ENCODE assay signal across 21 mouse cellular contexts in genomic region chr15:83499211-83499755, GRCm38 (mm10). TPM values are rescaled to one million over a fixed set of nuclear protein-coding genes. Genes with fewer than 3 reads are reported as not detected.
DNase-seq lines count a peak whose midpoint lies in the region; ATAC-seq and TF ChIP-seq lines count a peak whose summit lies in the region.
"Had no signal": no experiment of that assay in that cellular context is flagged by ENCODE, and none has a peak within 500 bp of the region (broad histone marks: within the 10 kb centered on the region; RNA-seq: fewer than 3 reads in every experiment).

No protein-coding gene starts in this region.

- no peak for TF ChIP-seq CTCF in lung, postnatal 0 days (IDR thresholded peaks at IDR 0.05)
- TF ChIP-seq CTCF in MEL (IDR thresholded peaks at IDR 0.05 in 2 of 3, conservative IDR thresholded peaks at IDR 0.05 in 1 of 3; ENCODE audit: control insufficient read depth in 1 of 3, insufficient read depth in 1 of 3, low read depth in 2 of 3, low read length in 3 of 3, poor library complexity in 1 of 3, severe bottlenecking in 1 of 3) = no peak
- no peak for TF ChIP-seq CTCF in stomach, postnatal 0 days (IDR thresholded peaks at IDR 0.05; ENCODE audit: low read depth)

- 74% methylated on average over 10 of the region's 10 CpGs for WGBS in lung, postnatal 0 days
- 76% methylated on average over 10 of the region's 10 CpGs for WGBS in stomach, postnatal 0 days
- 94% methylated on average over 10 of the region's 10 CpGs for WGBS in hindbrain, embryonic 12.5 days

- no peak for TF ChIP-seq POLR2A in MEL (IDR thresholded peaks at IDR 0.05; ENCODE audit: control insufficient read depth in 1 of 2, insufficient read depth in 1 of 2, low read depth in 1 of 2, low read length in 2 of 2, poor library complexity in 1 of 2)

- no peak overlapping the region for H3K27ac ChIP-seq in lung, postnatal 0 days (ENCODE audit: low read length)
- H3K27ac ChIP-seq in MEL (ENCODE audit: control insufficient read depth, low read depth, low read length) = no peak overlapping the region
- no peak overlapping the region for H3K27ac ChIP-seq in stomach, postnatal 0 days (replicated peaks)
- H3K27ac ChIP-seq in hindbrain, embryonic 12.5 days = no peak overlapping the region
- H3K27ac ChIP-seq: embryonic facial prominence, embryonic 15.5 days; forebrain, embryonic 10.5 days; gastrocnemius, adult 2 months; hindbrain, embryonic 10.5 days; hindbrain, embryonic 15.5 days had no signal

- no peak overlapping the region for H3K4me2 ChIP-seq in lung, postnatal 0 days (replicated peaks; ENCODE audit: low read depth, low read length)
- H3K4me2 ChIP-seq in stomach, postnatal 0 days (replicated peaks; ENCODE audit: low read depth) = no peak overlapping the region
- no peak overlapping the region for H3K4me2 ChIP-seq in hindbrain, embryonic 12.5 days (replicated peaks)
- H3K4me2 ChIP-seq: embryonic facial prominence, embryonic 15.5 days; heart, embryonic 12.5 days; hindbrain, embryonic 15.5 days had no signal

- H3K79me2 ChIP-seq in MEL (ENCODE audit: control insufficient read depth, insufficient read depth, low read length, poor library complexity) = no peaks in the 10 kb centered on the region

- DNase-seq in lung, postnatal 0 days (ENCODE audit: low spot score) = peak; percentile 57
- DNase-seq in lung, postnatal 14 days = no peak
- DNase-seq in 3T3-L1 (ENCODE audit: low read depth, low spot score) (peak; percentile 52), MEL (ENCODE audit: low read depth, low spot score) (peak; percentile 54)
- no peak for DNase-seq in stomach, postnatal 0 days (ENCODE audit: low spot score)
- no peak for DNase-seq in cerebellum, postnatal 4 days (ENCODE audit: low spot score in 2 of 2)
- DNase-seq: adrenal gland, postnatal 14 days; cerebellum, adult 11-12 months; cerebellum, adult 9-10 months; gastrocnemius, adult 2 months; gastrocnemius, postnatal 25 days had no signal

- no peak overlapping the region for H3K9ac ChIP-seq in lung, postnatal 0 days (replicated peaks; ENCODE audit: low read depth)
- H3K9ac ChIP-seq in MEL (ENCODE audit: control insufficient read depth, low read depth, low read length, poor library complexity, severe bottlenecking) = no peak overlapping the region
- no peak overlapping the region for H3K9ac ChIP-seq in stomach, postnatal 0 days (ENCODE audit: low read length)
- no peak overlapping the region for H3K9ac ChIP-seq in hindbrain, embryonic 12.5 days
- H3K9ac ChIP-seq: embryonic facial prominence, embryonic 15.5 days; heart, embryonic 12.5 days; hindbrain, embryonic 15.5 days had no signal

- no peaks in the 10 kb centered on the region for H3K27me3 ChIP-seq in lung, postnatal 0 days (replicated peaks; ENCODE audit: insufficient read depth, low read length)
- no peaks in the 10 kb centered on the region for H3K27me3 ChIP-seq in MEL (ENCODE audit: control insufficient read depth in 1 of 2, insufficient read depth in 2 of 2, low read length in 2 of 2)
- no peaks in the 10 kb centered on the region for H3K27me3 ChIP-seq in stomach, postnatal 0 days (ENCODE audit: control insufficient read depth, insufficient read depth, low read length)
- H3K27me3 ChIP-seq in hindbrain, embryonic 12.5 days = no peaks in the 10 kb centered on the region
- H3K27me3 ChIP-seq: CH12.LX; embryonic facial prominence, embryonic 15.5 days; heart, embryonic 12.5 days; hindbrain, embryonic 15.5 days had no signal

- no peak for TF ChIP-seq EP300 in lung, postnatal 0 days (IDR thresholded peaks at IDR 0.05)
- TF ChIP-seq EP300 in MEL (IDR thresholded peaks at IDR 0.05; ENCODE audit: low read depth in 1 of 2, low read length in 2 of 2) = no peak
- TF ChIP-seq EP300 in stomach, postnatal 0 days (optimal IDR thresholded peaks at IDR 0.05) = no peak

- no peaks in the 10 kb centered on the region for H3K4me1 ChIP-seq in lung, postnatal 0 days (ENCODE audit: insufficient read depth, low read depth, low read length)
- H3K4me1 ChIP-seq in MEL (ENCODE audit: control insufficient read depth in 1 of 2, insufficient read depth in 2 of 2, low read length in 2 of 2) = peaks cover 8 to 18% of the 10 kb centered on the region in 2 experiments
- no peaks in the 10 kb centered on the region for H3K4me1 ChIP-seq in stomach, postnatal 0 days (replicated peaks; ENCODE audit: control insufficient read depth, insufficient read depth)
- no peaks in the 10 kb centered on the region for H3K4me1 ChIP-seq in hindbrain, embryonic 12.5 days
- H3K4me1 ChIP-seq: embryonic facial prominence, embryonic 15.5 days; forebrain, embryonic 10.5 days; heart, embryonic 12.5 days; hindbrain, embryonic 10.5 days; hindbrain, embryonic 15.5 days had no signal

- ATAC-seq in lung, postnatal 0 days = peak; percentile 70
- peak; percentile 81 for ATAC-seq in stomach, postnatal 0 days (ENCODE audit: low FRiP score, low TSS enrichment)
- no peak for ATAC-seq in hindbrain, embryonic 12.5 days (ENCODE audit: low FRiP score)
- ATAC-seq: forebrain, embryonic 14.5 days had no signal

- no peak for TF ChIP-seq RAD21 in MEL (IDR thresholded peaks at IDR 0.05; ENCODE audit: low read depth, low read length)

- no peak overlapping the region for H3K4me3 ChIP-seq in lung, postnatal 0 days (ENCODE audit: low read depth, low read length)
- no peak overlapping the region for H3K4me3 ChIP-seq in MEL (ENCODE audit: control insufficient read depth in 1 of 2, insufficient read depth in 1 of 2, low read depth in 2 of 2, low read length in 2 of 2)
- no peak overlapping the region for H3K4me3 ChIP-seq in stomach, postnatal 0 days (ENCODE audit: low read depth, low read length)
- H3K4me3 ChIP-seq in hindbrain, embryonic 12.5 days = no peak overlapping the region
- H3K4me3 ChIP-seq: embryonic facial prominence, embryonic 15.5 days; erythroblast, embryonic 14.5 days; forebrain, embryonic 10.5 days; gastrocnemius, adult 2 months; heart, embryonic 12.5 days; hindbrain, embryonic 10.5 days; hindbrain, embryonic 15.5 days had no signal

- no peaks in the 10 kb centered on the region for H3K9me3 ChIP-seq in lung, postnatal 0 days (ENCODE audit: low read length)
- no peaks in the 10 kb centered on the region for H3K9me3 ChIP-seq in MEL (replicated peaks; ENCODE audit: insufficient read depth, low read length)
- no peaks in the 10 kb centered on the region for H3K9me3 ChIP-seq in stomach, postnatal 0 days (ENCODE audit: control insufficient read depth, low read length)
- no peaks in the 10 kb centered on the region for H3K9me3 ChIP-seq in hindbrain, embryonic 12.5 days (replicated peaks)
- H3K9me3 ChIP-seq: embryonic facial prominence, embryonic 15.5 days; forebrain, embryonic 10.5 days; heart, embryonic 12.5 days; hindbrain, embryonic 10.5 days; hindbrain, embryonic 15.5 days had no signal

- H3K36me3 ChIP-seq in lung, postnatal 0 days (ENCODE audit: insufficient read depth, low read length) = 0 out of 2 replicates have a peak, but pooled peaks cover 4% of the 10 kb centered on the region
- peaks cover 0 to 14% of the 10 kb centered on the region in 2 experiments; a peak in 2 of 4 replicates for H3K36me3 ChIP-seq in MEL (ENCODE audit: control insufficient read depth in 1 of 2, insufficient read depth in 2 of 2, low read length in 2 of 2)
- H3K36me3 ChIP-seq in stomach, postnatal 0 days (ENCODE audit: control insufficient read depth, insufficient read depth, low read length) = no peaks in the 10 kb centered on the region; the same call in 1 of the 2 replicates
- H3K36me3 ChIP-seq in hindbrain, embryonic 12.5 days = peaks cover 87% of the 10 kb centered on the region

TF ChIP-seq in MEL, 35 proteins besides CTCF, POLR2A, EP300 and RAD21:
- TF ChIP-seq JUND (IDR thresholded peaks at IDR 0.05; ENCODE audit: low read depth, low read length) (peak; percentile 56; the same call in 1 of the 2 replicates), ZC3H11A (IDR thresholded peaks at IDR 0.05; ENCODE audit: low read depth, low read length) (no peak)

RNA-seq across cellular contexts. Expression of gene Ttll1, which starts 11.4 kb away (rescaled TPM):
- polyA plus RNA-seq in lung, postnatal 0 days (2015; fragmentation: Nextera tagmentation; extraction: Ambion mirVana) = 13.8 and 13.9 TPM in 2 replicates
- total RNA-seq in MEL (2012; rRNA removed) = 3.4 and 4.4 TPM in 2 replicates
- 10 to 100 TPM in 1 of 2 experiments, not detected in 1; 14.1 TPM for polyA plus RNA-seq in MEL (2012; ENCODE audit: insufficient read depth in 1 of 2, insufficient read length in 2 of 2, low read depth in 1 of 2, low replicate concordance in 2 of 2, missing spikeins in 1 of 2)
- polyA plus RNA-seq in stomach, postnatal 0 days (2015; fragmentation: Nextera tagmentation; extraction: Ambion mirVana) = 10.2 and 11.4 TPM in 2 replicates
- 64.1 and 77.2 TPM in 2 replicates for polyA plus RNA-seq in hindbrain, embryonic 12.5 days (2016; fragmentation: Nextera tagmentation; extraction: Ambion mirVana)

RNA-seq across cellular contexts. Expression of gene Bik, which starts 27.4 kb away (rescaled TPM):
- 33.8 and 34.6 TPM in 2 replicates for polyA plus RNA-seq in lung, postnatal 0 days (2015; fragmentation: Nextera tagmentation; extraction: Ambion mirVana)
- total RNA-seq in MEL (2012; rRNA removed) = 5.1 and 7.6 TPM in 2 replicates
- polyA plus RNA-seq in MEL (2012; ENCODE audit: insufficient read depth in 1 of 2, insufficient read length in 2 of 2, low read depth in 1 of 2, low replicate concordance in 2 of 2, missing spikeins in 1 of 2) = 10 to 100 TPM in 1 of 2 experiments, not detected in 1; 10.2 TPM
- 4.2 and 5.2 TPM in 2 replicates for polyA plus RNA-seq in stomach, postnatal 0 days (2015; fragmentation: Nextera tagmentation; extraction: Ambion mirVana)
- 2.0 and 2.1 TPM in 2 replicates for polyA plus RNA-seq in hindbrain, embryonic 12.5 days (2016; fragmentation: Nextera tagmentation; extraction: Ambion mirVana)
- total RNA-seq: CH12.LX; granulocyte monocyte progenitor cell, adult 5-6 weeks had no signal
- polyA plus RNA-seq: erythroblast, embryonic 14.5 days had no signal

RNA-seq across cellular contexts. Expression of gene Pacsin2, which starts 34.9 kb away (rescaled TPM):
- polyA plus RNA-seq in lung, postnatal 0 days (2015; fragmentation: Nextera tagmentation; extraction: Ambion mirVana) = 46.7 and 51.7 TPM in 2 replicates
- 58.7 and 64.7 TPM in 2 replicates for total RNA-seq in MEL (2012; rRNA removed)
- 100 to 1,000 TPM; 103 to 425 TPM for polyA plus RNA-seq in MEL (2012; ENCODE audit: insufficient read depth in 1 of 2, insufficient read length in 2 of 2, low read depth in 1 of 2, low replicate concordance in 2 of 2, missing spikeins in 1 of 2)
- 42.5 and 46.6 TPM in 2 replicates for polyA plus RNA-seq in stomach, postnatal 0 days (2015; fragmentation: Nextera tagmentation; extraction: Ambion mirVana)
- polyA plus RNA-seq in hindbrain, embryonic 12.5 days (2016; fragmentation: Nextera tagmentation; extraction: Ambion mirVana) = 46.9 and 47.7 TPM in 2 replicates

Comparison
In these comparisons a context has a peak if more than half of its experiments do, and no peak if none do; other contexts are left out.
1. DNase-seq: peak in lung, postnatal 0 days (single experiment), 3T3-L1 (single experiment) and MEL (single experiment); none in lung, postnatal 14 days (single experiment), stomach, postnatal 0 days (single experiment) and cerebellum, postnatal 4 days (0 of 2).